Mouse (Mus musculus) adrenal gland, adult 18-20 months (tissue): ENCODE data around the gene Chst10. TPM values are rescaled to one million over a fixed set of nuclear protein-coding genes. Genes with fewer than 3 reads are reported as not detected.

Experiments
- DNase-seq, 2 experiments: peaks; one replicate each; pipeline ENCODE4 v3.0.0; 2021 to 2022; ENCODE audit warnings: low spot score in 2 of 2
- long read RNA-seq, 2 experiments: library from polyadenylated mRNA; stranded (forward); transcript quantifications; one replicate each; pipeline ENCODE4 v2.0.0; 2021
- total RNA-seq, 2 experiments: library from RNA; stranded (reverse); gene quantifications; 1 replicate in 1 of 2; 2 replicates in 1 of 2; pipeline ENCODE4 v1.2.3; 2021

Chst10 gene
- 1 to 10 TPM; 1.4 to 1.9 TPM for total RNA-seq
- long read RNA-seq, experiment 1, partial matches to known transcripts: 0 of 3 reads
- long read RNA-seq, experiment 1, other reads (novel, unspliced or antisense): 2 of 3 reads
- long read RNA-seq, experiment 2, partial matches to known transcripts: 0 of 2 reads
- long read RNA-seq, experiment 2, other reads (novel, unspliced or antisense): 0 of 2 reads

DNA sequence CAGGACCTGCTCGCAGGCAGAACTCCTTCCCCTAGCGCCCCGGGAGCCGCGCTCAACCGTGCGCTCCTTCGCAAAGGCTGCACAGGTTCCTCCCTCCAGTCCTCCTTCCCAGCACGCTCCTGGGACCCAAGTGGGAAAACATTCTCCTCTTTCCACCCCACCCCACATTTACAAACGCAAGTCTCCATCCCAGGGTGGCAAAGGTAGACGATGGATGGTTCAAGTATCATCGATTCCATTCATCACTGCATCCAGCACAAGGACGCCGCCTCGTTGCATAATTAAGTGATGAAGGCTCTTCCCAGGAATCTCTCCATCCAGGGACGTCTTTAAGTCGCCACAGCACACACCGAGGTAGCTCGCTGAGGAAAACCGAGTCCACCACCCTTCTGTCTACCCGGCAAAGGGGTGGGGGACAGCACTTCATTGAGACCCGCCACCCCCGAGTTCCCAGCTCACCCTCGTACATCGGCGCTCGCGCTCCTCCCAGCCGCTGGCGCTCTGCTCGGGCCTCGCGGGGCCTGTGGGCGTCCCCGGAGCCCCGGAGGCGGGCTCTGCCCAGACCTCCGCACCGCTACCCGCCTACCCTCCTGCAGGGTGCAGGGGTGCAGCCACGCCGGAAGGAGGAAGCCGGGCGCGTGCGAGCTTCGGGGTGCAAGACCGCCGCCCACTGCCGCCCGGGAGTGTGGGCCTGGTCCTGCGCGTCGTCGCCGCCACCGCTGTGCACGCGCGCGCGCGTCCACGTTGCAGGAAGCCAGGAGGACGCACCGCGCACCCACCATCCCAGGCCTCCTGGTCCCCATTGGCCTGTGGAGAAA is at the start of gene Chst10:
Chst10 (minus strand) TSS at position 731 of the 818 bp plus-strand sequence.
- peak; percentile 14 to 53 for DNase-seq

- DNase-seq: peak; percentile 6 to 30
Observed at GRCm38 (mm10) chr1:38939608-38940007, 41.6 kb upstream of the Chst10 start.

- DNase-seq: no peak
Observed at GRCm38 (mm10) chr1:38938849-38939248, 40.9 kb upstream of the Chst10 start, which contains the start of gene Nms. TSS of gene Nms (plus strand) at chr1:38939149.

DNA sequence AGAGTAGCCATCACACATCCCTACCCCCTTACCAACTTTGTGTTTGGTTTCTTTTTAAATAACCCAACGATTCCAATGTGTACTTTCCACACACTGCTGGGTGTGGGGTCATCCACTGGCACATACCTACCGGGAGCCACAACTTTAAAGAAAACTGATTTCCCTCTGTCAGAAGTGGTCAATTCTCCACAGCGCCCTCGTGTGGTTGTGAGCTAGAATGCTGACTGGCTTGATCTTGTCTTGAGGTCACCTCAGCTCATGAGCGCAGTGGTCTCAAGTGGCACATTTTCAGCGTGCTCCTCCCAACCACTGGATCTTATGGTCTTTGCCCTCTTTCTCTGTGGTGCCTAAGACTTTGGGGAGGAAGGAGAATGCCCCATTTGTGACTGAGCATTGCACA is 38.8 kb upstream of the Chst10 start:
- peak; percentile 5 to 39 for DNase-seq

DNA sequence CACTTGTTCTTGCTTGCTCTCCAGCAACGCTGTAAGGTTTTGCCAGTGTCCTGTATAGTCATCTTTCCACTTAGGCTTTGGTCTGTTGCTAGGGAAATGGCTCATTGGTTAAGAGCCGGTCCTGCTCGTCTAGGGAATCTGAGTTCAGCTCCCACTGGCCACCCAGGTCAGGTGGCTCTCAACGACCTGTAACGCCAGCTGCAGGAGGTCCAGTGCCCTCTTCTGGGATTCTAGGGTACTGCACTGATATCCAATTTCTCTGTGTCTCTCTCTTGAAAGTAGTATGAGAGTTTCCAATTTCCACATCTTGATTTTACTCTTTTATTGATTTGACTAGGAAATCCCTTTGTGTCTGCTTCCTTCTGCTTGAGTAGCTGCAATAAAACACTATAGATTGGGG is 36.7 kb upstream of the Chst10 start:
- DNase-seq: peak in 1 of 2 experiments; percentile 4

DNA sequence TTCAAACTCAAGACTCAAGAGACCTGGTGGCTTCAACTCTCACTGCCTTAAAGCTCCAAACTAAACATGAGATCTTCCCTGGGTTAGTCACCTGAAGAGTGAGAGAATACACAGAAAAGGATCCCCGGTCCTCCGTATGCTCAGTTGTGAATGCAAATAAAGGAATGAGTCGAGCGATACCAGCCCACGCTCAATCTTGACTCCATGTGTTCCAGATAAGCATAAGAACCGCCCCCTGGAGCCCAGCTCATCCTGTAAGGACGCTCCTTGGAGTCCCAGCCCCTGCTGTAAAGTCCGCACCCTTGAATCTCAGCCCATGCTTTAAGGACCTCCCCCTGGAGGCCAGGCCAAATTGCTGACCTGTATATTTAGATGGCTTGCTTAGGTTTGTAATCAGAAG is 32.8 kb upstream of the Chst10 start:
- no peak for DNase-seq

- DNase-seq: no peak
Observed at GRCm38 (mm10) chr1:38929468-38929867, 31.5 kb upstream of the Chst10 start.

GRCm38 (mm10) chr1:38928996-38929395 is 31.0 kb upstream of the Chst10 start:
- DNase-seq: no peak

DNA sequence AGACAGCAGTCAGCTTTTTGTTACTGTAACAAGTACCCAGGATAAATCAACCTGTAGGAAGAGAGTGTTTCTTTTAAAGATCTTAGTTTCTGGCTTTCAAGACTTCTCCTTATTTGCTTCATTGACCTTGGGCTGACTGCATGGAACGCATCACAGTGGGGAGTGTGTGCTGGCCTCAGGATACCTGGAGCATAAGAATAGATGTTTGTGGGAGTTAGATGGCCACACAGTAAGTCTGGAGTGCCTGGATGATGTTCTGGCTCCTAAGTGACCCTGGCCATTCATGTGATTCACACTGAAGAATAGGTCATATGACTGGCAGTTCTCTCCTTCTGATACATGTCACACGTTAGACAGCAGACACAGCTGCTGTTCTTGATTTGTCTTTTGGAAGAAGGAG is 6.0 kb upstream of the Chst10 start:
- no peak for DNase-seq

GRCm38 (mm10) chr1:38902571-38902970 is 4.6 kb upstream of the Chst10 start:
- DNase-seq: no peak

DNA sequence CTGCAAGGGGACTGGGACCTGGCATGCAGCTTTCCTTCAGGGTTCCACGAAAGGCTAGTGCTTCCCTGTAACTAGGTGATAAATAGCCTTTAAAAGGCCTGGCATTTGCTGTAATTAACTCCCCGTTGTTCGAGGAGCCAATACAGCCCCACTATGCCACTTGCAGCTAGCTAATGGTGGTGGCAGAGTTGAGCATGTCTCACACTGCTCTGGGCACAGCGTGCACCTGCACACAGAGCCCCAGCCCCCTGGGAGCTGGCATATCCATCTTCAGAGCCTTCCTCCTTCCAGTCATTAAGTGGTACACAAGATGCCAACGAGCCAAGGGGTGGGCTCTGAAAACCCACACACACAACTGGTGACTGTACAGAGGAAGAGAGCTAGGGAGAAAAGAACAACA is 4.9 kb downstream of the Chst10 start:
- DNase-seq: no peak

DNA sequence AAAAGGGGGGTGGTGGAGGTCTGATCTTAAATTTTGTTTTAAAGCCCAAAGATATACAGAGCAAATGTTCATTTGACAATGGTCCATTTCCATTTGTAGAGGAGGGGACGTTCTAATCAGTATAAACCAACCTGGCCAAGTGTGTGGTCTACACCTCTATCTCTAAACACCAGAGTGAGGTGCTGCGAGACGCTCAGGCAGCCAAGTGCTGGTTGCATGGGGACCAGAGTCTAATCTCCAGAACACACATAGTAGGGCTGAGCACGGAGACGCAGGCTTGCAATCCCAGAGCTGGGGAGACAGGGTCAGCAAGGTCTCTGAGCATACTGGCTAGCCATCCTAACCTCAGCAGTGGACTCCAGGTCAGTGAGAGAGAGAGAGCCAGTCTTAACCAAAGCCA is 6.5 kb downstream of the Chst10 start:
- no peak for DNase-seq

GRCm38 (mm10) chr1:38888803-38889202 is 9.2 kb downstream of the Chst10 start:
- no peak for DNase-seq

GRCm38 (mm10) chr1:38887011-38887410 is 10.9 kb downstream of the Chst10 start:
- DNase-seq: no peak

DNA sequence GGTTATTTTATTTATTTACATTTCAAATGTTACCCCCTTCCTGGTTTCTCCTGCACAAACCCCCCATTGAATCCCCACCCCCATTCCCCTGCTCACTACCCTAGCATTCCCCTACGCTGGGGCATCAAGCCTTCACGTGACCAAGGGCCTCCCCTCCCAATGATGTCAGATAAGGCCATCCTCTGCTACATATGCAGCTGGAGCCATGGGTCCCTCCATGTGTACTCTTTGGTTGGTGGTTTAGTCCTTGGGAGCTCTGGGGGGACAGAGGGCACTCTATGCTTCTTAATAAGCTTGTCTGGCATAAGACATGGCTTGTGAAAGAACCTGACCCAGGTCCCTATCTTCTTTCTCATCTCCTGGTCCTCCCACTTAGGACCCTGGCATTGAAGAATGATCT is 11.4 kb downstream of the Chst10 start:
- no peak for DNase-seq

DNA sequence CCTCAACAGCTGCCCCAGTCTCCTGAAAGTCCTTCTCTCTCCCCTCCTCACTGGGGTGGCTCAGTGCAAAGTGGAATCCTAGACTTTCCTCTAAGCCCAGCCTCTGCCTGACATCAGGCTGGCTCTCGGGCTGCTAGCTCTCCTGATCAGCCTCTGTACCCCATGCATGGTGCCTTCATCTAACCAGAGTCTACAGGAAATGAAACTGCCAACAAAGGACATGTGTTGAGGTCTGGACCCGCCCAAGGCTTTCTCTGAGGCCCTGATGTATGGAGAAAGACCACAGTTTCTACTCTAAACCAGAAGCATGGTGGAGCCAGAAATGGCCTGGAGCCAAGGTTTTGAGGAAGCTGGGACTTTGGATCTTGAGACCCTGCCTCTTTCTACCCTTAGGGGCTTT is 12.0 kb downstream of the Chst10 start:
- DNase-seq: no peak

GRCm38 (mm10) chr1:38883766-38884165 is 14.2 kb downstream of the Chst10 start:
- DNase-seq: no peak

- no peak for DNase-seq
Observed at GRCm38 (mm10) chr1:38882746-38883145, 15.2 kb downstream of the Chst10 start.

DNA sequence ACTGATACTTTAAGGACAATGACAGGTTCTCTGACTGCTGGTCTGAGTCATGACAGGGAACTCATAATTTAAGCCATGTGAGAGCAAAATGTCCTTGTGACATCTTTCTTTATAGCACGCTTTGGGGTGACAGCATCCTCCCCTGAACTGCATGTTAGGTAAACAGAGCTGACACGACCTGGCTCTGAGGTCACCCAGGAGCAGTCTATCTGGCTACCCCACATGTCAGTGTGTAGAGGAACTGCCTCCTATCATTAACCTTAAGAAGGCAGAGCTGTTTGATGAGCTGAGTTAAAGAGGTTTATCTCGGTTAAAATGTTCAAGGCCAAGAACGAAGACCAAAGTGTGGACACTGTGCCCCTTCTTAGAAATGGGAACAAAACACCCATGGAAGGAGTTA is 16.6 kb downstream of the Chst10 start:
- no peak for DNase-seq

GRCm38 (mm10) chr1:38876671-38877382 is 21.1 kb downstream of the Chst10 start:
- no peak for DNase-seq

DNA sequence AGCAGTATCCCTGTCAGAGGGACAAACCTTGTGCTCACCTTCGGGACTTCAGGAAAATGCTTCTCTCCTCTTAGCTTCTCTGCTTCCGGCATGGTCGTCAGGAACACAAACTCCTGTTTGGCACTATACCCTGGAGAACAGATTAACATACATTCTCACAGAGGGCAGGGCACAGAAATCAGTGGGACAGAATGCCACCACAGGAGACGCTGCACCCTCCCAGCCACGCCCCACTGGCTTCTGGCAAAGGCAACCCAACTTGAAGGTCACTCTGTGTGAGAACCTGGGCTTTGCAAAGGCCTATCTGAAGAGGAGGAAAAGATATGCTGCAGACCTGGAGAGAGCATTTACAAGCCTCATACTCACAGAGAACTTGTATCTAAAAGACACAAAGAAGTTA is 24.1 kb downstream of the Chst10 start:
- DNase-seq: no peak

- DNase-seq: no peak
Observed at GRCm38 (mm10) chr1:38871834-38872233, 26.1 kb downstream of the Chst10 start.
